Mouse (Mus musculus): ENCODE measurements at regions not wholly inside any gene's neighbourhood (a gene's known extent, or its start where the extent isn't known, plus 50 kb on each side); places are given as distances from the start of the nearest gene placed in this dataset.

DNA sequence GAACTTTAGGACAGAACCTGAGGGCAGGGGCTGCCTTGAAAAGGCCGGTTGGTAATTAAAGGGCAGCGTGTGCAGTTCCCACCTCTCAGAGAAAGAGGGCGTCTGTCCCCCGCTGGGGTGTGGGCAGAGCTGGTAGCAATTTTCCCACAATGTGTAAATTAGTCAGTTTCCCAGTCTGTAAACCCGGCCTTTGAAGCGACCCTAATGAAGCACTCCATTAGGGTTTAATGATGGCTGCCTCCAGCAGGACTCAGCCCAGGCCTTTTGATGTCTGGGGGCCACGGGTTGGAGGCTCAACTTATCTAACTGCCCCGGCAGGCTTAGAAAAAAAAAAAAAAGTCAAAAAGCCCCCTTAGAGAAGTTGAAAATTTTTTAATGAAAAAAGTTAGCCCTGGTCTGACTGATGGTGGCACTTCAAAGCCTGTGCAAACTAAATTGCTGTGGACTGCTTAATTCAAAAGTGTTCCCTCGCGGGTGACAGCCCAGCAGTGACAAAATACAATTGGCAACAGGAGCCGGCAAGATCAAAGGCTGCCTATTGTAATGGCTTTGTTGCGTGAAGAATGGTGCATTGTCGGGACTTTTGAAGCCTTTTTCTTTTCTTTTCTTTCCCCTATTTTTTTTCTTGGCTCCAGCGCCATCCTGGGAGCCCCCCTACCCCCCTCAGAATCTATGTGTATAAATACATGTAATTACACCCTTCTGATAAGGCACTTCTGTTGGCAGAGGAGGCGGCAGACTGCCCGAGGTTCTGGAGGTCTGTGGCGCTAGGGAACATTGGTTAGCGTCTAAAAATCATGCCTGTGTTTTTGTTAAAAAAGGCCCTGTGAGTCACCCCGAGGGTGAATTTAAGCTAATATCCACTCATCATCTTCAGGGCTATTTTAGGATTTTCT lies 71.3 kb upstream of the Msx1 start:
- peaks cover 33% of the 10 kb centered on the region for H3K4me1 ChIP-seq
- H3K36me3 ChIP-seq, result no peaks in the 10 kb centered on the region
- H3K9me3 ChIP-seq, result no peaks in the 10 kb centered on the region
- H3K9ac ChIP-seq, result no peak overlapping the region
- no peak overlapping the region for H3K4me3 ChIP-seq
- peaks cover 85% of the 10 kb centered on the region for H3K27me3 ChIP-seq
- no peak overlapping the region for H3K4me2 ChIP-seq
- ATAC-seq (ENCODE audit: insufficient number of reproducible peaks, low FRiP score, low TSS enrichment, low read depth), result no peak
- H3K27ac ChIP-seq, result no peak overlapping the region
- WGBS, result 10% methylated on average over 19 of the region's 19 CpGs

DNA sequence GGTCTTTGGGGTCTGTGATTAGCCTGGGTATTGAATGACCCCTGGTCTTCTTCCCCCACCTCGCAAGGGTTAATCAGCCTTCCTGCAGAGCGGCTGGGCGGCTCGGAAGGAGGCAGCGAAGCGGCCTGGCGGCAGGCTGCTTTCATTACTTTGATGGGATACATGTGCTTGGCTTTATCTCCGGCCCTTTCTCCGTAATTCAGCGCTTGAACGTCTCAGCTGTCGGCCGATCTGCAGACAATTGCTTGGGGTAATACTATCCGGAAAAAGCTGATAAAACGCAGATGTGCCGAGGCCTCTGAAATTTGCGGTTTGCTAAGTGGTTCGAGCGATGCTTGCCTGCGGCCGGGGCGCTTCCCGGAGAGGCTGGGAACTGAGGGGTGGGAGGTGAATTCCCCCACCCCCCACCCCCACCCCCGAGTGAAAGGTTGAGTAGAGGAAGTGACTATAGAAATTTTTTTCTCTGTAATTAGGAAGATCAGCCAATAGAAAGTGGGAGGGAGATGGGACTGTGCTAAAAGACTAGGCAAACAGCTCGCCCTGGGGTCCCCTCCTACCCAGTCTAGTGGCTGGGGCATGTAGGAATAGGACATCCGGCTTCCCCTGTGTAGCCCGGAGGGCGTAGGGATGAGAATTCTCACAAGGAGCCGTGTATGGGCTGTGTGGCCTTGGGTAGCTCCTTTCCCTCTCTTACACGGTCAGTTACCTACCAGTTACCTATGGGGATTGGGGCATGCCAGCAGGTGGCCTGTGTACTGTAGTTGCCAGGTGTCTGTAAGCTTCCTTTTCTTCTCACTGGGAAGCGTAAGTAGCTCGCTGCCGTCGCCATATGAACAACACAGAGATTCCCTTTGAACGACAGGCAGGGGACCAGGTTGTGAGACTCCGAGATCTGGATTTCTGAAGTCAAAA lies 69.5 kb upstream of the Msx1 start:
- Histone ChIP-seq H3K4me3 (peak overlapping the region; percentile 3), H3K4me1 (peaks cover 33% of the 10 kb centered on the region), H3K27ac (no peak overlapping the region), H3K36me3 (no peaks in the 10 kb centered on the region), H3K4me2 (peak overlapping the region; percentile 31), H3K9ac (no peak overlapping the region), H3K27me3 (peaks cover 71% of the 10 kb centered on the region), H3K9me3 (no peaks in the 10 kb centered on the region)
- 3% methylated on average over 36 of the region's 36 CpGs for WGBS
- ATAC-seq (ENCODE audit: insufficient number of reproducible peaks, low FRiP score, low TSS enrichment, low read depth), result peak; percentile 49; the same call in 1 of the 2 replicates

DNA sequence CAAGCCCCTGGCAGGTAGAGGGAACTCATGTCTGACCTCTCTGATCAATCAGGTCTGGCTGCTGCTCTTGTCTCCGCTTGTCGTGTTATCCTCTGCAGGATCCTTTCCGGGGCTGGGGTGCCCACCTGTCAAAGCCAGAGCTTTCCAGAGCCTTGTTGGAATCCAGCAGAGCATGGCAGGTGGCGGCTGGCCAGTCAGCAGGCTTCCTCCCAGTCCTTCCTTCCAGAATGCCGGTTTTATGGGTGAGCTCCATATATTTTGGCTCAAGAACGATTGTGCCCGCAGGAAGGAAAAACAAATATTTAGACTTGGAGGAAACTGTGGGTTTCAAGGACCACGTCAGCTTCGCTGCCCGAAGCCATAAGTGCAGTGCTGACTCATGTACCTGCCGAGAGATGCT lies 66.3 kb upstream of the Msx1 start:
- no peaks in the 10 kb centered on the region for H3K9me3 ChIP-seq
- no peak overlapping the region for H3K4me2 ChIP-seq
- H3K4me1 ChIP-seq, result peaks cover 28% of the 10 kb centered on the region
- no peak overlapping the region for H3K9ac ChIP-seq
- H3K27me3 ChIP-seq, result peaks cover 43% of the 10 kb centered on the region
- no peak overlapping the region for H3K27ac ChIP-seq
- 40% methylated on average over 11 of the region's 11 CpGs for WGBS
- ATAC-seq (ENCODE audit: insufficient number of reproducible peaks, low FRiP score, low TSS enrichment, low read depth), result no peak
- H3K36me3 ChIP-seq, result no peaks in the 10 kb centered on the region
- no peak overlapping the region for H3K4me3 ChIP-seq

DNA sequence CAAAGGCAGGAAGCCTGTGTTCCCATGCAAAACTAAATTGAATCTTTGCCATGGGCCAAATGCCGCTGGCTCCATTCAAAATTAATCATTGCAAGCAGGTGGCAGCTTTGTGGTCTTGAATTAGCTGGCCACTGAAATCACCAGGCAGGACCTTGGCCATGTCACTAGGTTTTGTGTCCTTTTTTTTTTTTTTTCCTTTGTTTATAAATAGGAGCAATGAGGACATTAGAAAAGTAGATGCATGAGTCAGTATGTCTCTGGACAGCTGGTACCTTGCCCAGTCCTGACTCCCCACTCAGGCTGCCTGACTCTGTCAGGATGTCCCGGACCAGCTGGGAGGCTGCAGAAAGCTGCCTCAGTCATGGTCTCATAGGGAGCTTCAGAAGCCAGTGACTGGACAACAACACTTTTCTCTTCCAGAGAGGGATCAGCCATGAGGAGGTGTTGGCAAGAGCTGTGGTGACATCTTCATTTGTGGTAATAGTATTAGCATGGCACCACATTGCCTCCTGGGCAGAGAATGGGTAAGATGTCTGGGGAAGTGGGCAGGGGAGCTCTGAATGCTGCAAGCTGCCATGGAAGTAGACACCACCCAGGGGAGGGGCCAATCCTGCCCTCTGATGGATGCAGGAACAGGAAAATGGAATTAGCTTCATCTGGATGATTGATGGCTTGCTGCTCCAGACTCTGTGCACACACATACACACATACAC lies 55.4 kb upstream of the Msx1 start:
- Histone ChIP-seq H3K27ac (no peak overlapping the region), H3K4me3 (no peak overlapping the region), H3K4me1 (no peaks in the 10 kb centered on the region), H3K9ac (no peak overlapping the region), H3K27me3 (no peaks in the 10 kb centered on the region), H3K4me2 (no peak overlapping the region), H3K36me3 (no peaks in the 10 kb centered on the region), H3K9me3 (no peaks in the 10 kb centered on the region)
- WGBS, result 89% methylated on average over 2 of the region's 2 CpGs
- ATAC-seq (ENCODE audit: insufficient number of reproducible peaks, low FRiP score, low TSS enrichment, low read depth), result no peak

DNA sequence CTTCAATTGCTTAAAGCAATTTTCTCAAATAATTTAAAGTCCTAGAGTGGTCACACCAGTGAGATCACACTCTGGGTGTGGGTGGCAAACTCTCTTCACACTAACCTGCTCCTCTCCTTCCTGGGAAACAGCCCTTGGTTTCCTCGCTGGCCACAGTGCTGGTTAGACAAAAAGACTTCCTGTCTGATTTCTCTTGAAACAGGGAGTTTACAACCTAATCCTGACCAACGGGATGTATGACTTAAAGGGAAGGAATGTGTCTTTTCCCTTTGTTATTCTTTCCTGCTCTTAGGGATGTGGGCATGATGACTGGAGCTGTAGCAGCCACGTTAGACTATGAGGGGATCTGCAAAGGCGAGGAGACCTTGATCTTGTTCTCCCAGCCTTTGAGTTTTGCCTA lies 51.9 kb upstream of the Msx1 start:
- H3K27me3 ChIP-seq, result no peaks in the 10 kb centered on the region
- no peak overlapping the region for H3K9ac ChIP-seq
- no peaks in the 10 kb centered on the region for H3K9me3 ChIP-seq
- WGBS, result 49% methylated on average over 4 of the region's 4 CpGs
- H3K36me3 ChIP-seq, result no peaks in the 10 kb centered on the region
- no peak overlapping the region for H3K4me2 ChIP-seq
- no peak overlapping the region for H3K27ac ChIP-seq
- H3K4me1 ChIP-seq, result no peaks in the 10 kb centered on the region
- H3K4me3 ChIP-seq, result no peak overlapping the region
- ATAC-seq (ENCODE audit: insufficient number of reproducible peaks, low FRiP score, low TSS enrichment, low read depth), result no peak

DNA sequence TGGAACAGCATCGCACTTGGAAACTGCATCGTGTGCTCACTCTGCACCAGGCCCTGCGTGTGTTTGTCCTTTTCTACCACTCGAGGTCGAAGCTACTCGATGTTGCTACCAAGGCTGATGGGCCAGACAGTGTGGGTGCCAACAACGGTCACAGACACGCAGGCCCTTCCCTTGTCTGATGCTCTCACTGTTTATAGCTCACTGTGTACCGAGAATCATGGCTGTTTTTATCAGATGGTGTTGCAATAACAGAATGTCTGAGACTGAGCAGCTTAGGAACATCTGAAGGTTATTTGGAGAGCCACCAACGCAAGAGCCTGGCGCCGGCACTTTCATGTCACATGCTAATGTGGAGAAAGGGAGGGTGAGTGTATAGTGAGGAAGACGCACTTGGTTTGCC lies 51.1 kb upstream of the Msx1 start:
- H3K4me2 ChIP-seq, result no peak overlapping the region
- H3K4me3 ChIP-seq, result no peak overlapping the region
- H3K9ac ChIP-seq, result no peak overlapping the region
- peaks cover 3% of the 10 kb centered on the region; the same call in 1 of the 2 replicates for H3K4me1 ChIP-seq
- H3K36me3 ChIP-seq, result no peaks in the 10 kb centered on the region
- no peaks in the 10 kb centered on the region for H3K9me3 ChIP-seq
- no peak overlapping the region for H3K27ac ChIP-seq
- no peak for ATAC-seq (ENCODE audit: insufficient number of reproducible peaks, low FRiP score, low TSS enrichment, low read depth)
- 83% methylated on average over 13 of the region's 13 CpGs for WGBS
- H3K27me3 ChIP-seq, result no peaks in the 10 kb centered on the region

DNA sequence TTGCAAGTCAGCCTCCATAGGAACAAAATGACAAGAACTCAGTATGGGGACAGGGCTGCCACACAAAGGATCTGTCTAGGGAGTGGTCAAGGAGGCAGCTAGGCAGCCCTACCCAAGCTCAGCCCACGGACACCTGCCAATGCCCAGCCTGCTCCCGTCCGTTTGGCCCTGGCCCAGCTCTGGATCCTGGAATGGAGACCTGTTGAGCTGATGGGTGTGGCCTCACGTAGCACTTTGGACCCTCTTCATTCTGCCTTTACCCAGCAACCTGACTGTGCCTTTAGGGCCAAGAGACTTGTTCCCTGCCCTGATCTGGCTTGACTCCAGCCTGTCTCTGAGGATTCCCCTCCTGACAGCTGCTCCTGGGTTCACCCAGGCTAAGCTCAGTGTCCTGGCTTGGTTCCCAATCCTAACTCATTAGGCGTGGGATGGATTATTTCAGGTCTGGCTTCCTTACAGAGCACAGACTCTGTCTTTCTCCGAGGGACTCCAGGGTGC lies 50.5 kb upstream of the Msx1 start:
- Histone ChIP-seq H3K36me3 (no peaks in the 10 kb centered on the region), H3K27ac (no peak overlapping the region), H3K27me3 (no peaks in the 10 kb centered on the region), H3K4me2 (no peak overlapping the region), H3K4me1 (peaks cover 7% of the 10 kb centered on the region; the same call in 1 of the 2 replicates), H3K9ac (no peak overlapping the region), H3K4me3 (no peak overlapping the region), H3K9me3 (no peaks in the 10 kb centered on the region)
- ATAC-seq (ENCODE audit: insufficient number of reproducible peaks, low FRiP score, low TSS enrichment, low read depth), result no peak
- WGBS, result 60% methylated on average over 6 of the region's 6 CpGs

All from limb, embryonic 15.5 days (tissue).